Mouse (Mus musculus) embryonic facial prominence, embryonic 12.5 days (tissue): ENCODE results near the gene Cwc22. TPM values are rescaled to one million over a fixed set of nuclear protein-coding genes. Genes with fewer than 3 reads are reported as not detected.

Source experiments
- ATAC-seq: fragments of 200-750 bp; cut with Nextera tagmentation; 2 replicates; pipeline ENCODE4 v1.8.0; 2017; ENCODE audit not compliant: insufficient number of reproducible peaks, insufficient read depth, low FRiP score, low TSS enrichment
- H3K27ac ChIP-seq: fragments of 300-500 bp; sonication (generic); 2 replicates; pipeline ENCODE4 v1.5.1; 2016; ENCODE audit warnings: mild to moderate bottlenecking
- H3K27me3 ChIP-seq: fragments of 300-500 bp; sonication (generic); 2 replicates; pipeline ENCODE4 v1.6.1; 2016; ENCODE audit warnings: mild to moderate bottlenecking, moderate library complexity
- H3K36me3 ChIP-seq: fragments of 300-500 bp; sonication (generic); 2 replicates; pipeline ENCODE4 v1.6.1; 2016; ENCODE audit warnings: mild to moderate bottlenecking
- H3K4me1 ChIP-seq: fragments of 300-500 bp; sonication (generic); 2 replicates; pipeline ENCODE4 v1.6.1; 2016
- H3K4me2 ChIP-seq: fragments of 300-500 bp; sonication (generic); replicated peaks from 2 replicates; pipeline ENCODE4 v1.6.1; 2016; ENCODE audit warnings: mild to moderate bottlenecking, moderate library complexity
- H3K4me3 ChIP-seq: fragments of 300-500 bp; sonication (generic); 2 replicates; pipeline ENCODE4 v1.5.1; 2016; ENCODE audit warnings: mild to moderate bottlenecking
- H3K9ac ChIP-seq: fragments of 300-500 bp; sonication (generic); 2 replicates; pipeline ENCODE4 v1.6.1; 2016; ENCODE audit warnings: mild to moderate bottlenecking, moderate library complexity
- H3K9me3 ChIP-seq: fragments of 300-500 bp; sonication (generic); 2 replicates; pipeline ENCODE4 v1.6.1; 2016; ENCODE audit warnings: mild to moderate bottlenecking, moderate library complexity
- WGBS: fragments of 180-500 bp; shearing (Covaris S2); methylation state at CpG from one replicate; pipeline ENCODE4 v1.1.7; 2016; 5-methylcytosine and 5-hydroxymethylcytosine counted together
- polyA plus RNA-seq: library from polyadenylated mRNA; unstranded; fragments of >200 nt; fragmentation: Nextera tagmentation; extraction: Ambion mirVana; gene quantifications from 2 replicates; pipeline ENCODE4 v1.2.1, GENCODE M21; 2016

Gene Cwc22
- 35.8 and 38.3 TPM in 2 replicates for polyA plus RNA-seq

DNA sequence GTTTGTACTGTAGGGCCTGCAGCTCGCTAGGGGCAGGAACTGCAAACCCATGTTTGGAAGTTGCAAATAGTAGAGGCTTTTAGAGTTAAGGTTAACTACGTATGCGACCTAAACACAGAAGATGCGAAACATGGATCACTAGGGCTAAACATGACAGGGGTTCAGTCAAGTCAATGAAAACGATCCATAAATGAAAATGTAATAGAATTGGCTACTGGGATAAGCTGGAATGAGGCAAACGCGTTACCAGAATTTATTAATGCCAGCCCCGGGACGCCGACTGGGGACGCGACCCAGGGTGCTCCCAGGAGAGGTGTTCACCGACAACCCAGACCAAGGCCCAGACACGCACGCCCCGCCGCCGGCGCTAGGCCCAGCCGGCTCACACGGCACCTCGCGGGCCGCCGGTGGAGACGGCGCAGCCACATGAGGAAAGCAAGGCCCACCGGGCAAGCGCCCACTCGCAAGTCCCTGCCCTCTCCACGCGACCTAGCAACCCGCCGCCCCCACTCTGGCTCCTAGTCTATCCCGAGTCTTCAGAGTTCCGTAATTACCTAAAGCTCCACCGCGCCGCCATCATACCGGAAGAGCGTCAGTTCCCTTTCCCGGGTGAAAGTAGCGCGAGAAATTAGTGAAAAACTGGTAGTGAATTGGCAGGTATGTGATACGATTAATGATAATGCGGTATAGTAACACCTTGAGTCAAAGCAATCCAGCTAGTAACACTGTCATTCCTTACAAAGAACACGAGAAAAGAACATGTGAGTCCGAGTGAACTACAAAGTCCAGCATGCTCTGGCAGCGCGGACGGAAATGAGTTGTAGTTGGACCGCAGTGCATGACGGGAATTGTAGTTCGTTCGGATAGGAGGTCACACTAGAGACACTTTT, at the start of gene Cwc22:
Gene Cwc22, minus strand, starts transcription at position 780 of the 890 bp plus-strand sequence.
- ATAC-seq, result peak; percentile 79
- Histone ChIP-seq H3K36me3 (0 out of 2 replicates have a peak, but pooled peaks cover 3% of the 10 kb centered on the region), H3K9ac (peak within 1 kb of the TSS; percentile 92), H3K4me2 (peak within 1 kb of the TSS; percentile 58), H3K27ac (peak within 1 kb of the TSS; percentile 78), H3K27me3 (no peaks in the 10 kb centered on the region), H3K4me3 (peak within 1 kb of the TSS; percentile 81), H3K9me3 (no peaks in the 10 kb centered on the region), H3K4me1 (peaks cover 10% of the 10 kb centered on the region; the same call in 1 of the 2 replicates)
- under 1% methylated on average over 55 of the region's 55 CpGs for WGBS

DNA sequence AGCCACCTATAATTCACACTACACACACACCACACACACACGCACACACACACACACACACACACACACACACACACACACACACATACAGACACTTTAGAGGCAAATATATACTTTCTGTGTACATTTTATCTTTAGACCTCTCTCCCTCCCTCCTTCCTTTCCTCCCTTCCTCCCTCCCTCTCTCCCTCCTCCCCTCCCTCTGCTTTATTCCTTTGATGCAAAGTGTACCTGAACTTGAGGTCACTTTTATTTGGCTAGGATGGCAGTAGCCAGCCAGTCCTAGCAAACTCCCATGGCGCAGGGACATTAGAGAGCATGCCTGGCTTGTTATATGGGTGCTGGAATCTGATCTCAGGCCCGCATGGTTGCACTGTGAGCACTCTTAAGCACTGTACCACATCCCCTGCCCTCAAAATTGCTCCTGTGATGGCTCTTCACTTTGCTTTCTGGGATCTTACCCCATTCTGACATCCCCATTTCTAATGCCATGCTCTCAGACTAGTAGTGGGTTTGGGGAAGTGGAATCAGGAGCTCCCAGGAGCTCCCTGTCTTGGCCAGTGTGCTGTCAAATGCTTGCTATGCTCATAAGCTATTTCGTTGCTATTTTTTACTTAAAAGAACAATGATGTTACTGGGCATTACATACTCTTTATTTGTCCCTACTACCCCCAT, 47.7 kb upstream of the Cwc22 start:
- no peaks in the 10 kb centered on the region for H3K4me1 ChIP-seq
- H3K4me3 ChIP-seq, result no peak overlapping the region
- H3K27me3 ChIP-seq, result no peaks in the 10 kb centered on the region
- no peak overlapping the region for H3K4me2 ChIP-seq
- H3K9ac ChIP-seq, result no peak overlapping the region
- WGBS, result 77% methylated on average over 4 of the region's 4 CpGs
- no peaks in the 10 kb centered on the region for H3K36me3 ChIP-seq
- no peaks in the 10 kb centered on the region for H3K9me3 ChIP-seq
- no peak overlapping the region for H3K27ac ChIP-seq
- ATAC-seq, result no peak

DNA sequence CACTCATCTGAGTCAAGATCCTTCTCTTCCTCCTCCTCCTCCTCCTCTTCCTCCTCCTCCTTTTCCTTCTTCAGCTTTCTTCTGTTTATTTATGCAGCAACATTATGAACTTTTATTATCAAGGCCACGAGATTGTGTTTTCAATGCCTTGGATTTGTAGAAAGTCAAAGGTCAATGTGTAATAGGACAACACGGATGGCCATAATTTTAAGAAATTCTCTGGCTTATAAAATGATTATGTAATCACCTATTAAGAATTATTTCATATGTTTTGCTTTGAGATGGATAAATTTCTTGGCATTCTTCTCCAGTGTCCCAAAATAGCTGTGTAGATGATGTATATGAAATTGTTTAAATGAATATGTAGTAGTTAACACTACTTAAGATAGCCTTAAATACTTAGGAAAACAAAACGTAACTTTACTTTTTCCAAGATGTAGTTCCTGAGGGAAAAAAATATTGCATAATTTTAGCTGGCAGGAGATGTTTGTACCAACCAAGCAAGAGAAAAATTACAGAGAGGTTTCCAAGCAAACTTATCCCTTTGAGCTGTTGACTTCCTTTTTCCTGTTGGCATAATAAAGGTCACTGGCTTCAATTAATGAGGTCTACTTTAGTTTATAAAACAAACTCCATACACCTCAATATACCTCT, 46.9 kb upstream of the Cwc22 start:
- no peak for ATAC-seq
- WGBS, result 71% methylated on average over 3 of the region's 3 CpGs

DNA sequence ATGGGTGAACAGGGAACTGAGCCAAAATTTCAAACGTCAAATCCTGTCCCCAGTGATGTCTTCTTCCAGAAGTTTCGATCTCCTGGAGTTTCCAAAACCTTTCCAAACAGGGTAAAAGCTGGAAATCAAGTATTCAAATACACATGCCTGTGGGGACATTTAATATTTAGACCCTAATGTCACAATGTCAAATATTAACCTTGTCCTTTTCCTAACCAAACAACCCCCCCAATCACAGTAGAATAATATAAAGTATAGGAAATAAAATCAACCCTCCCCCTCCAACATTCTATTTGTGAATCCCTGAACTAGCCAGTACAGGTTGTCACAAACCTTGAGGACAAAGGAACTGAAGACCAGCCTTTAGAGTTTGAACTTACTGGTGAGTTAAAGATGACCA, 44.6 kb upstream of the Cwc22 start:
- Histone ChIP-seq H3K27ac (no peak overlapping the region), H3K4me2 (no peak overlapping the region), H3K9ac (no peak overlapping the region), H3K9me3 (no peaks in the 10 kb centered on the region), H3K4me3 (no peak overlapping the region), H3K27me3 (no peaks in the 10 kb centered on the region), H3K36me3 (no peaks in the 10 kb centered on the region), H3K4me1 (no peaks in the 10 kb centered on the region)
- 55% methylated on average over 2 of the region's 2 CpGs for WGBS
- ATAC-seq, result no peak

More for the DNA sequence above, 46.9 kb upstream of the Cwc22 start:
- H3K9ac ChIP-seq, result no peak overlapping the region
- H3K4me2 ChIP-seq, result no peak overlapping the region
- no peak overlapping the region for H3K4me3 ChIP-seq
- H3K4me1 ChIP-seq, result no peaks in the 10 kb centered on the region
- no peaks in the 10 kb centered on the region for H3K36me3 ChIP-seq
- H3K9me3 ChIP-seq, result no peaks in the 10 kb centered on the region
- no peaks in the 10 kb centered on the region for H3K27me3 ChIP-seq
- H3K27ac ChIP-seq, result no peak overlapping the region

DNA sequence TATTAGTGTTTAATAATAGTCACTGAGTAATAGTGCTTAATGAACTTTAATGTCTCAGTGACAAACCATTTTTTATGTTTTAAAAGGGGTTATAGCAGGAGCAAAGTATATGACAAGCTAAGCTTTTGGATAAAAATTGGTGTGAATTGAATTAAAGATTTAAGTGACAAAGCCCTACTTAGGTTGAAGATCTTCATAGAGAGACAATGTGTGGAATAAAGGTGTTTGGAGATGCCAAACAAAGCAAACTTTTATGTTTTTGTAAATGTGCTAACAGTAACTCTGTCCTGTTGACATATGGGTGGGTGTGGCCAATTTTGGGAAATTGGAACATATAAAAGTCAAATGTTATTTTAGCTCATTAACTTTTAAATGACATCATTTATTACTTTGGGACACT, 43.9 kb upstream of the Cwc22 start:
- H3K4me1 ChIP-seq, result no peaks in the 10 kb centered on the region
- no peak for ATAC-seq
- no peaks in the 10 kb centered on the region for H3K9me3 ChIP-seq
- no peak overlapping the region for H3K4me3 ChIP-seq
- no peaks in the 10 kb centered on the region for H3K36me3 ChIP-seq
- no peaks in the 10 kb centered on the region for H3K27me3 ChIP-seq
- no peak overlapping the region for H3K27ac ChIP-seq
- H3K4me2 ChIP-seq, result no peak overlapping the region
- H3K9ac ChIP-seq, result no peak overlapping the region

DNA sequence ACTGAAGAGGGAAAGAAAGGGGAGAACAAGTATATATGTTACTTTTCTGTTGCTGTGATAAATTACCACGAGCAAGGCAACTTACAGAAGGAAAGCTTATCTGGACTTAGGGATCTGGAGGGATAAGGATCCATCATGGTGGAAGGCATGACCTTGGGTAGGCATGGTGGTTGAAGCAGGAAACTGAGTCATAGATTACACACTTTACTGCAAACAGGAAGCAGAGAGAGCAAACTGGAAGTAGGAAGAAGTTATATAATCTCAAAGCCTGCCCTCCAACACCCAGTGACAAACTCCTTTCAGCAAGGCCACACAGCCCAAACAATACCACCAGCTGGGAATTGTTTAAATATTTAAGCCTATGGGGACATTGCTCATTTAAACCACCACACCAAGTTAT, 43.2 kb upstream of the Cwc22 start:
- ATAC-seq, result no peak
- H3K9ac ChIP-seq, result no peak overlapping the region
- no peaks in the 10 kb centered on the region for H3K4me1 ChIP-seq
- WGBS, result 69% methylated on average over 1 of the region's 1 CpGs
- H3K4me3 ChIP-seq, result no peak overlapping the region
- H3K4me2 ChIP-seq, result no peak overlapping the region
- H3K27me3 ChIP-seq, result no peaks in the 10 kb centered on the region
- H3K9me3 ChIP-seq, result no peaks in the 10 kb centered on the region
- no peak overlapping the region for H3K27ac ChIP-seq
- H3K36me3 ChIP-seq, result no peaks in the 10 kb centered on the region

DNA sequence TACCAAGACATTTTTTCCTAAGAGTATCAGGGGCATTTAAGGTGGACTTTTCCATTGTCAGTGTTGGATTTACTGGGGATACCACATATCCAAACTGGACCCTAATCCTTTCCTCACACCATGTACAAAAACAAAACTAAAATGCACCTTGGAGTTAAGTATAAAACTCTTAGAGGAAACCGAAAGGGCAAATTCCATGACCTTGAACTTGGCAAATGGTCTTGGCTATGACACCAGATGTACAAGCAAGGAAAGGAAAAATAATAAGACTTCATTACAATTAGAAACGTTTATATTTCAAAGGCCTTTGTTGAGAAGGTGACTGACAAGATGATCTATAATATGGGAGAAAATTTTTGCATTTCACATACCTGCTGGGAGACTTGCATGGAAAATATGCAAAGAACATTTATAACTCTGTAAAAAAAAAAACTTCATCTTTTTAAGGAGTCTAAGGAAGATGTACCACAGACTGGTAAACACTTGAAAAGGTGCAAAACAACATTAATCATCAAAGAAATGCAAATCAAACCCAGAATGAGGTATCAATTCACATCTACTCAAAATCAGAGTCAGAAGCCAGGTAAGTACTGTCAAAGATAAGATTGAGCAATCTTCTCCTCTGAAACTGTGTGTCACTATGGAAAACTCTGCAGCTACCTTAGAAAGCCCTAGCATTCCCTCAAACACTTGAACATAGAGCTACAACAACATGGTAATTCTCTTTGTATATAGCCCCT, 40.0 kb upstream of the Cwc22 start:
- Histone ChIP-seq H3K9me3 (no peaks in the 10 kb centered on the region), H3K4me2 (no peak overlapping the region), H3K4me3 (no peak overlapping the region), H3K36me3 (no peaks in the 10 kb centered on the region), H3K4me1 (no peaks in the 10 kb centered on the region), H3K27me3 (no peaks in the 10 kb centered on the region), H3K27ac (no peak overlapping the region), H3K9ac (no peak overlapping the region)
- WGBS, result 56% methylated on average over 2 of the region's 2 CpGs
- no peak for ATAC-seq

DNA sequence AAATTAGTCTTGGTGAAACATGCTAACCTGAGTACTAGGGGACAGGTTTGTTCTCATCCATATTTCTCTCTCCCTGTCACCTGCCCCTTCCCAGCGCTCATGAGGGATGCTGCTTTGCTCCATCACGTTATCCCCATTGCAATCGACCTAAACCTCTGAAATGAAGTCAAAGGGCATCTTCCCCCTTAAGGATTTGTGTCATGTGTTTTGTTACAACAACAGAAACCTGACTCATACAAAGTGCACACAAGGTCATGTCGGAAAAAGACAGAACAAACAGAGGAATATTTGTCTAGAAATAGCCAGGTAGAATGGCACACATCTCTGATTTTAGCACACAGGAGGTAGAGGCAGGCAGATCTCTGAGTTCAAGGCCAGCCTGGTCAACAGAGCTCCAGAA, 38.0 kb upstream of the Cwc22 start:
- H3K4me1 ChIP-seq, result no peaks in the 10 kb centered on the region
- no peak overlapping the region for H3K27ac ChIP-seq
- H3K27me3 ChIP-seq, result no peaks in the 10 kb centered on the region
- no peak for ATAC-seq
- no peaks in the 10 kb centered on the region for H3K9me3 ChIP-seq
- no peak overlapping the region for H3K4me2 ChIP-seq
- no peak overlapping the region for H3K9ac ChIP-seq
- WGBS, result 72% methylated on average over 4 of the region's 4 CpGs
- no peak overlapping the region for H3K4me3 ChIP-seq
- H3K36me3 ChIP-seq, result no peaks in the 10 kb centered on the region

DNA sequence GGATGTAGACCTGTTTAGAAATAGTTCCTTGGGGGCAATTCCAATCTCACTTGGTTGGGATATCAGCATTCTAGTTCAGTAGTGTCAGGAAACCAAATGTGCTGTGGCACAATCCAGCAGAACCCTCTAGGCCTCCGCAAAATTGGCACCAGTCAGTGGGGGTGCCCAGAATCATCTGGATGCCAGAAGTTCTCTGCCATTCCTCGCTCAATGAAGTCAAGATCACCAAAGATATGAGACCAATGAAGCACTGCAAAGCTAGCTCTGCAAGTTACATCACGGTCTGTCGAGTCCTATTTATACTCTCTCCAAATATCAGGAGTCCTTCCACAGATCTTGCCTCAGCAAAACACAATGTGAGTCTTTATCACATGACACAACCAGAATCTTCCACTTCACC, 35.7 kb upstream of the Cwc22 start:
- Histone ChIP-seq H3K4me1 (no peaks in the 10 kb centered on the region), H3K9ac (no peak overlapping the region), H3K4me2 (no peak overlapping the region), H3K9me3 (no peaks in the 10 kb centered on the region), H3K27me3 (no peaks in the 10 kb centered on the region), H3K36me3 (no peaks in the 10 kb centered on the region), H3K4me3 (no peak overlapping the region), H3K27ac (no peak overlapping the region)
- 88% methylated on average over 4 of the region's 4 CpGs for WGBS
- ATAC-seq, result no peak

DNA sequence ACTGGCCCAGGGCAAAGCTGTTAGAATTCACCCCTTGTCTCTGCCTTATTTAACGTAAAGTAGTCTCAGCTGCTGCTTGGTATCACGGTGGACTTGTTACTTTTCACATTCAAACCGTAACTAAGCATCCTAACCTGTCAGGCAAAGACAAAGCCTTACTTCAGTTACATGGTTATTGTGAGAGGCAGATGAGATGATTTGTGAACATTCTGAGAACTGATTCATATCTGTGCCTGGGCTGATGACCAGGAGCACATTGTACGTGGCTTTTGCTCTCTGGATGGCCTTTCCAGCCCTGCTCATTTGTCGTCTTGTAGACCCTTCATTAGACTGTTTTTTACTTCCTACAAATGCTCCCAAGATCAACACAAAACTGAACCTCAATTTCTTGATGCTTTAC, 34.5 kb upstream of the Cwc22 start:
- H3K36me3 ChIP-seq, result no peaks in the 10 kb centered on the region
- H3K4me2 ChIP-seq, result no peak overlapping the region
- no peak for ATAC-seq
- H3K9ac ChIP-seq, result no peak overlapping the region
- 88% methylated on average over 5 of the region's 5 CpGs for WGBS
- no peak overlapping the region for H3K4me3 ChIP-seq
- H3K4me1 ChIP-seq, result no peaks in the 10 kb centered on the region
- no peak overlapping the region for H3K27ac ChIP-seq
- no peaks in the 10 kb centered on the region for H3K9me3 ChIP-seq
- H3K27me3 ChIP-seq, result no peaks in the 10 kb centered on the region

DNA sequence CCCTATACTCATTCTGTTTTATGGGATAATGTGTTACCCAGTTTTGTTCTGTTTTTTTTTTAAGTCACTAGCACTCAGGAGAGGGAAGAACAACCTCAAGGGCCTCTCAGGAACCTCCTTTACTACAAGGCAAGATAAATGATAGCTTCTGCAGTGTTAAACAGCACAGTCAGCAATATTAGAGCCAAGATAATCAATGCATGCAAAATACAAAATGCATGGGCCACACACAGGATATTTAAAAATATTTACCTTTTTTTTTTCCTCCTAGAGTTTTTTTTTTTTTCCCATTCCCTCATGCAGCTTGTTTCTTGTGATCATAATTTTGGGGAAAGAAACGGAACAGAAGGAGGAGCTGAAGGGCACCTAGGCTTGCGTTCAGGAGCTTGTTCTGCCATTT, 33.3 kb upstream of the Cwc22 start:
- WGBS, result 83% methylated on average over 2 of the region's 2 CpGs
- H3K4me1 ChIP-seq, result no peaks in the 10 kb centered on the region
- H3K9me3 ChIP-seq, result no peaks in the 10 kb centered on the region
- no peaks in the 10 kb centered on the region for H3K27me3 ChIP-seq
- H3K36me3 ChIP-seq, result no peaks in the 10 kb centered on the region
- no peak for ATAC-seq
- no peak overlapping the region for H3K27ac ChIP-seq
- no peak overlapping the region for H3K4me2 ChIP-seq
- H3K4me3 ChIP-seq, result no peak overlapping the region
- no peak overlapping the region for H3K9ac ChIP-seq
